Mouse (Mus musculus) thymus, postnatal 4 days (tissue): Measurements from ENCODE around the gene Itih1.
A peak's percentile ranks its signal among the peaks of the same experiment; 100 is the strongest.

Experiments used
- DNase-seq: peaks from one replicate; pipeline ENCODE4 v3.0.0; 2021

Itih1 gene

GRCm38 (mm10) chr14:30943038-30943437, at the start of gene Itih1:
Gene Itih1 (minus strand): TSS chr14:30943289.
- DNase-seq = no peak

- DNase-seq = no peak
Observed at GRCm38 (mm10) chr14:30976222-30976621, 33.1 kb upstream of the Itih1 start.

- no peak for DNase-seq
Observed at GRCm38 (mm10) chr14:30974204-30974603, 31.1 kb upstream of the Itih1 start.

- DNase-seq = no peak
Observed at GRCm38 (mm10) chr14:30960366-30960765, 17.3 kb upstream of the Itih1 start.

- no peak for DNase-seq
Observed at GRCm38 (mm10) chr14:30959031-30959430, 15.9 kb upstream of the Itih1 start.

- no peak for DNase-seq
Observed at GRCm38 (mm10) chr14:30958517-30958916, 15.4 kb upstream of the Itih1 start.

- peak; percentile 95 for DNase-seq
Observed at GRCm38 (mm10) chr14:30951154-30951825, 8.2 kb upstream of the Itih1 start, which contains the start of gene Nek4. Gene Nek4 (plus strand): TSS chr14:30951377.

GRCm38 (mm10) chr14:30949986-30950385, 6.9 kb upstream of the Itih1 start:
- DNase-seq = no peak

- DNase-seq = no peak
Observed at GRCm38 (mm10) chr14:30944745-30945144, 1.7 kb upstream of the Itih1 start.

GRCm38 (mm10) chr14:30943860-30944674, 978 bp upstream of the Itih1 start:
- DNase-seq = peak; percentile 80

- DNase-seq = no peak
Observed at GRCm38 (mm10) chr14:30942254-30942653, 835 bp downstream of the Itih1 start.

GRCm38 (mm10) chr14:30933351-30933750, 9.7 kb downstream of the Itih1 start:
- no peak for DNase-seq

- no peak for DNase-seq
Observed at GRCm38 (mm10) chr14:30930386-30930785, 12.7 kb downstream of the Itih1 start.

GRCm38 (mm10) chr14:30925492-30925891, 17.6 kb downstream of the Itih1 start:
- DNase-seq = no peak

- DNase-seq = no peak
Observed at GRCm38 (mm10) chr14:30923375-30924105, 19.5 kb downstream of the Itih1 start, which contains the start of gene Itih3. Gene Itih3 (minus strand): TSS chr14:30923760.

GRCm38 (mm10) chr14:30922053-30922670, 20.9 kb downstream of the Itih1 start:
- no peak for DNase-seq

GRCm38 (mm10) chr14:30916516-30916915, 26.6 kb downstream of the Itih1 start:
- DNase-seq = no peak

- no peak for DNase-seq
Observed at GRCm38 (mm10) chr14:30913404-30913803, 29.7 kb downstream of the Itih1 start.

- DNase-seq = no peak
Observed at GRCm38 (mm10) chr14:30912641-30913040, 30.4 kb downstream of the Itih1 start.

- DNase-seq = no peak
Observed at GRCm38 (mm10) chr14:30911141-30911540, 31.9 kb downstream of the Itih1 start.

- no peak for DNase-seq
Observed at GRCm38 (mm10) chr14:30907814-30908265, 35.2 kb downstream of the Itih1 start.

GRCm38 (mm10) chr14:30906001-30906400, 37.1 kb downstream of the Itih1 start:
- no peak for DNase-seq

- DNase-seq = no peak
Observed at GRCm38 (mm10) chr14:30904307-30904706, 38.8 kb downstream of the Itih1 start.
